Mouse (Mus musculus): ENCODE measurements at regions not wholly inside any gene's neighbourhood (a gene's known extent, or its start where the extent isn't known, plus 50 kb on each side); places are given as distances from the start of the nearest gene placed in this dataset.
"Not testable (repeated sequence)": the region's sequence is repeated elsewhere in the genome, so short reads cannot be mapped to it uniquely, and the experiment has no call there.

DNA sequence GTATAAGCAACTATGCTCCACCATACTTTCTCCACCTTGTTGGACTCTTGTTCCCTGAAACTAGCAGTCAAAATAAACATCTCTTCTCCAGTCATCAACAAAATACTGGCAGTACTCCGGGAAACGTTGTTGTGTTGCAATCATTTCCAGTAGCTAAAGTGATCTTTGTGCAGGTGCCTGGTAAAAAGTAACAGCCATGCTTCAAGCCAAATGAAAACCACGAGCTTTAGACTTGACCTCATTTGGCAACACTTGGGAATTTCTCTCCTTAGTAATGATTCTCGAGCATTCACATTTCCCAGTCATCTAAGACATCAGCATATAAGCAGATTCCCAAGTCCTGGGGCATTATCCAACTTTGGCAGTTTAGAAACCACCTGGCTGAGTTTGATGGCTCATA, 133.8 kb upstream of the Slc13a1 start:
- H3K4me3 ChIP-seq (ENCODE audit: low read depth, low read length), result no peak overlapping the region
- DNase-seq (ENCODE audit: low spot score), result no peak
- no peak overlapping the region for H3K9ac ChIP-seq (replicated peaks; ENCODE audit: low read length)
- no peaks in the 10 kb centered on the region for H3K27me3 ChIP-seq (ENCODE audit: control insufficient read depth, insufficient read depth, low read length)
- WGBS, result 76% methylated on average over 4 of the region's 4 CpGs
- no peak overlapping the region for H3K4me2 ChIP-seq (ENCODE audit: low read depth, low read length)
- H3K27ac ChIP-seq (replicated peaks; ENCODE audit: low read depth, low read length), result no peak overlapping the region
- H3K9me3 ChIP-seq (replicated peaks; ENCODE audit: control insufficient read depth, low read length), result no peaks in the 10 kb centered on the region
- no peak for ATAC-seq (replicated peaks; ENCODE audit: insufficient number of reproducible peaks, low FRiP score, low TSS enrichment, low read depth)
- no peaks in the 10 kb centered on the region for H3K36me3 ChIP-seq (replicated peaks; ENCODE audit: control insufficient read depth, insufficient read depth, low read depth, low read length)
- H3K4me1 ChIP-seq (ENCODE audit: control insufficient read depth, insufficient read depth, low read length), result no peaks in the 10 kb centered on the region

- Histone ChIP-seq H3K36me3 (replicated peaks; ENCODE audit: control insufficient read depth, insufficient read depth, low read depth, low read length) (no peaks in the 10 kb centered on the region), H3K9me3 (replicated peaks; ENCODE audit: control insufficient read depth, low read length) (no peaks in the 10 kb centered on the region), H3K4me2 (ENCODE audit: low read depth, low read length) (no peak overlapping the region), H3K9ac (replicated peaks; ENCODE audit: low read length) (no peak overlapping the region), H3K27me3 (ENCODE audit: control insufficient read depth, insufficient read depth, low read length) (no peaks in the 10 kb centered on the region), H3K4me1 (ENCODE audit: control insufficient read depth, insufficient read depth, low read length) (no peaks in the 10 kb centered on the region), H3K27ac (replicated peaks; ENCODE audit: low read depth, low read length) (no peak overlapping the region), H3K4me3 (ENCODE audit: low read depth, low read length) (no peak overlapping the region)
- ATAC-seq (replicated peaks; ENCODE audit: insufficient number of reproducible peaks, low FRiP score, low TSS enrichment, low read depth), result no peak
- WGBS, result 69% methylated on average over 2 of the region's 2 CpGs
- no peak for DNase-seq (ENCODE audit: low spot score)
These were observed 133.3 kb upstream of the Slc13a1 start for GRCm38 (mm10) chr6:24301146-24301545.

- 87% methylated on average over 5 of the region's 5 CpGs for WGBS
- ATAC-seq (replicated peaks; ENCODE audit: insufficient number of reproducible peaks, low FRiP score, low TSS enrichment, low read depth) (no peak), DNase-seq (ENCODE audit: low spot score) (no peak)
- Histone ChIP-seq H3K27me3 (ENCODE audit: control insufficient read depth, insufficient read depth, low read length) (no peaks in the 10 kb centered on the region), H3K9me3 (replicated peaks; ENCODE audit: control insufficient read depth, low read length) (no peaks in the 10 kb centered on the region), H3K4me2 (ENCODE audit: low read depth, low read length) (no peak overlapping the region), H3K4me1 (ENCODE audit: control insufficient read depth, insufficient read depth, low read length) (no peaks in the 10 kb centered on the region), H3K9ac (replicated peaks; ENCODE audit: low read length) (no peak overlapping the region), H3K4me3 (ENCODE audit: low read depth, low read length) (no peak overlapping the region), H3K27ac (replicated peaks; ENCODE audit: low read depth, low read length) (no peak overlapping the region), H3K36me3 (replicated peaks; ENCODE audit: control insufficient read depth, insufficient read depth, low read depth, low read length) (no peaks in the 10 kb centered on the region)
These were observed 130.8 kb upstream of the Slc13a1 start for GRCm38 (mm10) chr6:24298562-24299212.

GRCm38 (mm10) chr6:24288757-24289156, 120.9 kb upstream of the Slc13a1 start:
- WGBS, result 81% methylated on average over 2 of the region's 2 CpGs
- not testable (repeated sequence) for H3K4me3 ChIP-seq (ENCODE audit: low read depth, low read length); H3K4me2 ChIP-seq (ENCODE audit: low read depth, low read length); H3K27ac ChIP-seq (replicated peaks; ENCODE audit: low read depth, low read length); H3K27me3 ChIP-seq (ENCODE audit: control insufficient read depth, insufficient read depth, low read length); DNase-seq (ENCODE audit: low spot score); H3K4me1 ChIP-seq (ENCODE audit: control insufficient read depth, insufficient read depth, low read length); ATAC-seq (replicated peaks; ENCODE audit: insufficient number of reproducible peaks, low FRiP score, low TSS enrichment, low read depth); H3K9me3 ChIP-seq (replicated peaks; ENCODE audit: control insufficient read depth, low read length); H3K36me3 ChIP-seq (replicated peaks; ENCODE audit: control insufficient read depth, insufficient read depth, low read depth, low read length); H3K9ac ChIP-seq (replicated peaks; ENCODE audit: low read length)

GRCm38 (mm10) chr6:24272821-24273220, 104.9 kb upstream of the Slc13a1 start:
- ATAC-seq (replicated peaks; ENCODE audit: insufficient number of reproducible peaks, low FRiP score, low TSS enrichment, low read depth) (no peak), DNase-seq (ENCODE audit: low spot score) (no peak)
- no peaks in the 10 kb centered on the region for H3K4me1 ChIP-seq (ENCODE audit: control insufficient read depth, insufficient read depth, low read length)
- H3K4me2 ChIP-seq (ENCODE audit: low read depth, low read length), result no peak overlapping the region
- H3K4me3 ChIP-seq (ENCODE audit: low read depth, low read length), result no peak overlapping the region
- H3K27ac ChIP-seq (replicated peaks; ENCODE audit: low read depth, low read length), result no peak overlapping the region
- no peaks in the 10 kb centered on the region for H3K36me3 ChIP-seq (replicated peaks; ENCODE audit: control insufficient read depth, insufficient read depth, low read depth, low read length)
- no peak overlapping the region for H3K9ac ChIP-seq (replicated peaks; ENCODE audit: low read length)
- 83% methylated on average over 5 of the region's 5 CpGs for WGBS
- no peaks in the 10 kb centered on the region for H3K27me3 ChIP-seq (ENCODE audit: control insufficient read depth, insufficient read depth, low read length)
- H3K9me3 ChIP-seq (replicated peaks; ENCODE audit: control insufficient read depth, low read length), result no peaks in the 10 kb centered on the region

- no peak overlapping the region for H3K4me3 ChIP-seq (ENCODE audit: low read depth, low read length)
- H3K9ac ChIP-seq (replicated peaks; ENCODE audit: low read length), result no peak overlapping the region
- no peak for DNase-seq (ENCODE audit: low spot score)
- H3K4me1 ChIP-seq (ENCODE audit: control insufficient read depth, insufficient read depth, low read length), result no peaks in the 10 kb centered on the region
- H3K27me3 ChIP-seq (ENCODE audit: control insufficient read depth, insufficient read depth, low read length), result no peaks in the 10 kb centered on the region
- 93% methylated on average over 3 of the region's 3 CpGs for WGBS
- no peak overlapping the region for H3K27ac ChIP-seq (replicated peaks; ENCODE audit: low read depth, low read length)
- H3K36me3 ChIP-seq (replicated peaks; ENCODE audit: control insufficient read depth, insufficient read depth, low read depth, low read length), result no peaks in the 10 kb centered on the region
- ATAC-seq (replicated peaks; ENCODE audit: insufficient number of reproducible peaks, low FRiP score, low TSS enrichment, low read depth), result no peak
- no peak overlapping the region for H3K4me2 ChIP-seq (ENCODE audit: low read depth, low read length)
- H3K9me3 ChIP-seq (replicated peaks; ENCODE audit: control insufficient read depth, low read length), result no peaks in the 10 kb centered on the region
These were observed 101.7 kb upstream of the Slc13a1 start for GRCm38 (mm10) chr6:24269633-24270032.

DNA sequence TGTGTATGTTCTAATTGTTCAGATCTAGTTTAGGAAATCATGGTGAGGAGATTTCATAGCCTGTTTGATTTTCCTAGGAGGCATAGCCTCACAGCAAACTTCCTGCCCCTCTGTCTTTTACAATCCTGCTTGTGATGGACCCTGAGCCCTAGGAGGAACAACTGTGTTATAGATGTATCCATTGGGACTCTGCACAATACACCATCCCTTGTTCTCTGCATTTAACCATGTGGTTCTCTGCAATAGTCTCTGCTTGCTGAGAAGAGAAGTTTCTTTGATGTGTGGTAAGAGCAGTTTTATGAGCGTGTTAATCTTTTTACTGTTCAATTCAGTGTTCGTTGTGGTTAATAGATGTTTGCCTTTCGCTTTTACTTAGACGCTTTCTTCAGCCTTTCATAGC, 95.9 kb upstream of the Slc13a1 start:
- H3K4me1 ChIP-seq (ENCODE audit: control insufficient read depth, insufficient read depth, low read length), result no peaks in the 10 kb centered on the region
- H3K27me3 ChIP-seq (ENCODE audit: control insufficient read depth, insufficient read depth, low read length), result no peaks in the 10 kb centered on the region
- WGBS, result 80% methylated on average over 4 of the region's 4 CpGs
- no peak overlapping the region for H3K4me2 ChIP-seq (ENCODE audit: low read depth, low read length)
- no peaks in the 10 kb centered on the region for H3K36me3 ChIP-seq (replicated peaks; ENCODE audit: control insufficient read depth, insufficient read depth, low read depth, low read length)
- H3K27ac ChIP-seq (replicated peaks; ENCODE audit: low read depth, low read length), result no peak overlapping the region
- H3K9ac ChIP-seq (replicated peaks; ENCODE audit: low read length), result no peak overlapping the region
- no peak overlapping the region for H3K4me3 ChIP-seq (ENCODE audit: low read depth, low read length)
- no peaks in the 10 kb centered on the region for H3K9me3 ChIP-seq (replicated peaks; ENCODE audit: control insufficient read depth, low read length)
- DNase-seq (ENCODE audit: low spot score), result no peak
- no peak for ATAC-seq (replicated peaks; ENCODE audit: insufficient number of reproducible peaks, low FRiP score, low TSS enrichment, low read depth)

DNA sequence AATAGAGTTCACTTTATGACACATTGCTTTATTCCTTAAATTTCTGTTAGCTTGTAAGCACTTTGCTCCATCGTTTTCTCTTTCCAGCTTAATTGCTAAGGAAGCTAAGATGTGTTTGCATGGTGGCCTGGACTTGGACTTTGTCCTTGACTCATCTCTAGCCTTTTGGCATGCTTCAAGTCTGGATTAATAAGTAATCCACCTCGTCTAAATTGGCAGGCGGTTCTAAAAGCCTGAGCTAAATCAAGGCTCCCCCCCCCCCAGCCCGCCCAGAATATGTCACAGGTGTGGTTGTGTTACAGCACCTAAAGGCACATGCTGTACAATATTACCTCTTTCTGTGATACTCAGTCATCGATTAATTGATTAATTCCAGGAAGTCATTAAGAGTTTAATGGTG, 94.7 kb upstream of the Slc13a1 start:
- Histone ChIP-seq H3K27ac (replicated peaks; ENCODE audit: low read depth, low read length) (no peak overlapping the region), H3K4me2 (ENCODE audit: low read depth, low read length) (no peak overlapping the region), H3K36me3 (replicated peaks; ENCODE audit: control insufficient read depth, insufficient read depth, low read depth, low read length) (no peaks in the 10 kb centered on the region), H3K9ac (replicated peaks; ENCODE audit: low read length) (no peak overlapping the region), H3K4me1 (ENCODE audit: control insufficient read depth, insufficient read depth, low read length) (no peaks in the 10 kb centered on the region), H3K27me3 (ENCODE audit: control insufficient read depth, insufficient read depth, low read length) (no peaks in the 10 kb centered on the region), H3K9me3 (replicated peaks; ENCODE audit: control insufficient read depth, low read length) (no peaks in the 10 kb centered on the region), H3K4me3 (ENCODE audit: low read depth, low read length) (no peak overlapping the region)
- WGBS, result 82% methylated on average over 5 of the region's 5 CpGs
- DNase-seq (ENCODE audit: low spot score) (no peak), ATAC-seq (replicated peaks; ENCODE audit: insufficient number of reproducible peaks, low FRiP score, low TSS enrichment, low read depth) (no peak)

All from embryonic facial prominence, embryonic 11.5 days (tissue).